Mouse (Mus musculus) heart, postnatal 0 days (tissue): Measurements from ENCODE around the gene Eef2k. TPM values are rescaled to one million over a fixed set of nuclear protein-coding genes. Genes with fewer than 3 reads are reported as not detected.
A peak's percentile ranks its signal among the peaks of the same experiment; 100 is the strongest.

Experiments used
- ATAC-seq: fragments of 200-750 bp; cut with Nextera tagmentation; 2 replicates; pipeline ENCODE4 v1.8.0; 2017; ENCODE audit warnings: low read depth, moderate number of reproducible peaks, moderate library complexity; ENCODE audit not compliant: insufficient read depth
- DNase-seq: peaks from one replicate; pipeline ENCODE4 v3.0.0-alpha.2; 2016; ENCODE audit warnings: low spot score
- H3K27ac ChIP-seq: fragments of 300-500 bp; sonication (generic); 2 replicates; pipeline ENCODE4 v1.5.1; 2014; ENCODE audit warnings: low read depth, mild to moderate bottlenecking
- H3K27me3 ChIP-seq: fragments of 300-500 bp; sonication (generic); 2 replicates; pipeline ENCODE4 v1.6.1; 2014; ENCODE audit warnings: low read length, mixed read lengths; ENCODE audit not compliant: control insufficient read depth, insufficient read depth
- H3K36me3 ChIP-seq: fragments of 300-500 bp; sonication (generic); replicated peaks from 2 replicates; pipeline ENCODE4 v1.6.1; 2014; ENCODE audit warnings: low read length, mixed read lengths; ENCODE audit not compliant: control insufficient read depth, insufficient read depth
- H3K4me1 ChIP-seq: fragments of 300-500 bp; sonication (generic); 2 replicates; pipeline ENCODE4 v1.6.1; 2014; ENCODE audit warnings: antibody characterized with exemption; ENCODE audit not compliant: control insufficient read depth, insufficient read depth
- H3K4me2 ChIP-seq: fragments of 300-500 bp; sonication (generic); 2 replicates; pipeline ENCODE4 v1.6.1; 2014; ENCODE audit warnings: low read depth, mild to moderate bottlenecking, low read length, moderate library complexity
- H3K4me3 ChIP-seq: fragments of 300-500 bp; sonication (generic); 2 replicates; pipeline ENCODE4 v1.5.1; 2014; ENCODE audit warnings: low read depth, low read length
- H3K9ac ChIP-seq: fragments of 300-500 bp; sonication (generic); replicated peaks from 2 replicates; pipeline ENCODE4 v1.6.1; 2014; ENCODE audit warnings: low read depth, low read length, mixed read lengths
- H3K9me3 ChIP-seq: fragments of 300-500 bp; sonication (generic); replicated peaks from 2 replicates; pipeline ENCODE4 v1.6.1; 2016; ENCODE audit warnings: low read length; ENCODE audit not compliant: control insufficient read depth
- CTCF ChIP-seq: IDR thresholded peaks from 2 replicates; pipeline ENCODE4 v1.5.1; 2016; ENCODE audit warnings: antibody characterized with exemption, control low read depth, low read depth
- EP300 ChIP-seq: IDR thresholded peaks from 2 replicates; pipeline ENCODE4 v1.6.1; 2016; ENCODE audit warnings: antibody characterized with exemption, low read depth
- WGBS: fragments of 180-500 bp; shearing (Covaris S2); extraction: QIAGEN DNeasy Blood & Tissue Kit; methylation state at CpG from one replicate; pipeline ENCODE4 v1.1.7; 2014; 5-methylcytosine and 5-hydroxymethylcytosine counted together
- polyA plus RNA-seq: library from polyadenylated mRNA; unstranded; fragments of >200 nt; fragmentation: Nextera tagmentation; extraction: Ambion mirVana; gene quantifications from 2 replicates; pipeline ENCODE4 v1.2.1, GENCODE M21; 2015
- total RNA-seq: library from RNA; depleted of rRNA; stranded (reverse); fragments of >200 nt; gene quantifications from 2 replicates; pipeline ENCODE4 v1.2.3, GENCODE M21; 2014; ENCODE audit warnings: low replicate concordance

Gene Eef2k
- total and polyA plus RNA-seq, 2 experiments from 2014 or later = 23.6 to 31.9 TPM

DNA sequence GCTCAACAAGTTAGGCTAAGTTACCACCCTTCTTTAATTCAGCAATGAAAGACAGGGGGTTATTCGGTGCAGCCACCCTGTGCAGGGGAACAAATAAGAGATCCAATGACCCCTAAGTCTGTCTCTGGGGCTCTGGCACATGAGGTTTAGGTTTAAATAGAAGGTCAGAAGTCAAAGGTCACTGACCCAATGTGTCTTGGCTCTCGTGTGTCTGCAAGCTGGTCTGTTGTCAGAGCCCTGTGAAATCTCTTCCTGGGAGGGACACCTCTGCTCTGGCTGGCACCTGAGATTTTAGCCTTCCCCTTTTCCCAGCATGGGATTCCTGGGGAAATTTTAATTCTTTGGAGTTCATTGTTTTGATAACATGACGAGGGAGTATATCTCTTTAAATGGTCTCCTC lies 19.6 kb downstream of the Eef2k start:
- Histone ChIP-seq H3K27me3 (no peaks in the 10 kb centered on the region), H3K4me1 (peaks cover 54% of the 10 kb centered on the region), H3K4me3 (no peak overlapping the region), H3K27ac (0 out of 2 replicates have a peak overlapping the region, but pooled peaks have one; percentile 89), H3K4me2 (no peak overlapping the region), H3K36me3 (peaks cover 18% of the 10 kb centered on the region), H3K9me3 (no peaks in the 10 kb centered on the region), H3K9ac (no peak overlapping the region)
- WGBS = 43% methylated on average over 3 of the region's 3 CpGs
- ATAC-seq = no peak
- TF ChIP-seq CTCF = no peak
- no peak for TF ChIP-seq EP300
- DNase-seq = no peak

DNA sequence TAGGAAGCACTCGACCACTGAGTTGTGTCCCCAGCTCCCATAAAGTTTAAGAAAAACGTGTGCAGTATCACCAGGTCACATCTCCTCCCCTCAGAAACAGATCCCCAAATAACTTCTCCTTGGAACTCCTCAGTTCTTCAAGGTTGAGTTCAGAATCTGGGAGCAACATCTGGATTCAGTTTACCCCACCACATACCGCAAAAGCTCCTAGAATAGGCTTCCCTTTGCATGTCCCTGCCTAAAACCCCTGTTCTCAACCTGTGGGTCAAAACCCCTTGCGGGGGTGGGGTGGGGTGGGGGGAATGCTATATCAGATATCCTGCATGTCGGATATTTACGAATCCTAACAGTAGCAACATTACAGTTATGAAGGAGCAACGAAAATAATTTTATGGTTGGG lies 20.0 kb downstream of the Eef2k start:
- no peak overlapping the region for H3K9ac ChIP-seq
- 72% methylated on average over 7 of the region's 7 CpGs for WGBS

DNA sequence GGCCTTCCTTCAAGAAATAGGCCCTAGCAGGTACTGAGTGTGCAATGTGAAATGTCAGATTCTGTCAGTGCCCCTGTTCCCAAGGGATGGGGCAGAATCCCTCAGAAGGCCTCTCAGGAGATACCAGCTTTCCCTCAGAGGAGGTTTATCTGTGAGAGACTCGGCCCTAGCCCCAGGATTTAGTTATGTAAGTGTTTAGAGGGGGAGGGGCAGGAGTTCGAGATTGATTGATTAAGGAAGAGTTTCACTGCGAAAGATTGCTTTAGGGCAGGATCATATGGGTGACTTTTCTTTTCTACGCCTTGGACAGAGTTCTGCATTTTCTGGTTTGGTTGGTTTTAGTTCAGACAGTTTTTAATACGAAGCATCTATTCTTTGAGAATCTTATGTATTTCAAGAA lies 20.8 kb downstream of the Eef2k start:
- H3K9me3 ChIP-seq = no peaks in the 10 kb centered on the region
- DNase-seq (no peak), ATAC-seq (no peak)
- H3K27me3 ChIP-seq = no peaks in the 10 kb centered on the region
- H3K9ac ChIP-seq = no peak overlapping the region
- H3K4me1 ChIP-seq = peaks cover 54% of the 10 kb centered on the region
- peak overlapping the region; percentile 89 for H3K27ac ChIP-seq
- WGBS = 67% methylated on average over 5 of the region's 5 CpGs
- H3K4me3 ChIP-seq = no peak overlapping the region
- H3K4me2 ChIP-seq = no peak overlapping the region
- H3K36me3 ChIP-seq = peaks cover 12% of the 10 kb centered on the region
- TF ChIP-seq EP300 = no peak
- TF ChIP-seq CTCF = no peak

More for the DNA sequence above, 20.0 kb downstream of the Eef2k start:
- ATAC-seq (no peak), DNase-seq (no peak)
- H3K9me3 ChIP-seq = no peaks in the 10 kb centered on the region
- no peak overlapping the region for H3K4me2 ChIP-seq
- H3K27ac ChIP-seq = 0 out of 2 replicates have a peak overlapping the region, but pooled peaks have one; percentile 89
- H3K4me3 ChIP-seq = no peak overlapping the region
- no peaks in the 10 kb centered on the region for H3K27me3 ChIP-seq
- H3K36me3 ChIP-seq = peaks cover 18% of the 10 kb centered on the region
- H3K4me1 ChIP-seq = peaks cover 54% of the 10 kb centered on the region
- TF ChIP-seq EP300 = no peak
- no peak for TF ChIP-seq CTCF

DNA sequence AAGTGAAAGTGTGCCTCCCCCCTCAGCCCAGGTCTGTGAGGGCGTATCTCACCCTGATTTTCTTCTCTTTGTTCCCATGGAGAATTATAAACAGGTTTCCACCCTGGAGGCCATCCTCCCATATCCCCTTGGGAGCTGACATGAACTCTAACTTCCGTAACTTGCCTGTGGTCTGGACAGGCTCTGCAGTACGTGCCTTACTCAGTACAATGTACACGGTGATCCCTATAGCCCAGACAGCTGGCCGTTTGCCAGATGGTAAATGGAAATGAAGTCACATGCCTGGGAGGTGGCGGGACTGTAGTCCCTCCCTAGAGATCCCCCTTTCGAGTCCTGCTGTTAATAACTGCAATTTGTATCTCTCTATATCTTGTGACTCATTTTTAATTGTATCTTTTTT lies 22.5 kb downstream of the Eef2k start:
- H3K36me3 ChIP-seq = no peaks in the 10 kb centered on the region
- no peak overlapping the region for H3K4me3 ChIP-seq
- H3K4me2 ChIP-seq = peak overlapping the region; percentile 38
- H3K9me3 ChIP-seq = no peaks in the 10 kb centered on the region
- no peak overlapping the region for H3K9ac ChIP-seq
- DNase-seq (peak; percentile 71), ATAC-seq (peak; percentile 80)
- no peak for TF ChIP-seq CTCF
- TF ChIP-seq EP300 = peak; percentile 59; the same call in 1 of the 2 replicates
- H3K4me1 ChIP-seq = peaks cover 66% of the 10 kb centered on the region
- WGBS = 6% methylated on average over 7 of the region's 7 CpGs
- peak overlapping the region; percentile 89 for H3K27ac ChIP-seq
- H3K27me3 ChIP-seq = no peaks in the 10 kb centered on the region

DNA sequence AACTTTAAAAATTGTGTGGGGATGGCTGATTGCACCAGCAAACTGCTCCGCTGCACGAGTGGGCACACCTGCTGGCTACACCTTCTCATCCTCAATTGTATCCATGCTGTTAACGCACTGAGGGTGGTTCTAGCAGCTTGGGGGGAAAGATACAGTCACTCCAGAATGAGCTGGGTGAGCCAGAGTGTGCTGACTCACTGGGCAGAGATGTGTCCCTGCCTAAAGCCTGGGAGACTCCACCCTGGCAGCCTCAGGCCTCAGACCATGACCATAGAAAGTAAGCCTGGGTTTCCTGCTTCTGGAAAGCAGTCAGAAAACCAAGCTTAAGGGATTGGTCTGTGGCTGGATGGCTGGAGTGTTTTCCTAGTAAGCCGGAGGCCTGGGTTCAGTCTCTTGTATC lies 23.2 kb downstream of the Eef2k start:
- ATAC-seq = peak; percentile 71
- TF ChIP-seq CTCF = no peak
- no peak for TF ChIP-seq EP300
- peak; percentile 64 for DNase-seq
- Histone ChIP-seq H3K9ac (no peak overlapping the region; the same call in 1 of the 2 replicates), H3K4me1 (peaks cover 72% of the 10 kb centered on the region), H3K27ac (peak overlapping the region; percentile 89), H3K4me3 (no peak overlapping the region), H3K36me3 (no peaks in the 10 kb centered on the region), H3K9me3 (no peaks in the 10 kb centered on the region), H3K4me2 (no peak overlapping the region), H3K27me3 (no peaks in the 10 kb centered on the region)
- 37% methylated on average over 4 of the region's 4 CpGs for WGBS

DNA sequence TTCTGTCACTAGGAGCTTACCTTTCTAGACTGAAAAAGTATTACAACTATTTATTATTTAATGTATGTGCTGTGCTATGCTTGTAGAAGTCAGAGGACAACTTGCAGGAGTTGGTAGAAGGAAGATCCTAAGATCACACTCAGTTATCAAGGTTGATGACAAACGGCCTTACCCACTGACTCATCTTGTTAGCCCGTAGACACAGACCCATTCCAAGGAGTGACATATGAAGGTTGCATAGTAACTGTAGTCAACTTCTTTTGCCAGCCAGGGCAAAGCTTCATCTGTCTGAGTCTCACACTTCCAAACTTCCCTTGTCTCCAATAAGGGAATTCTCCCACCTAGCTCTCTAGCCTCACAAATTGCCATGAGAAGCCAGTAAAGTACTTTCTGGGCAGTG lies 24.1 kb downstream of the Eef2k start:
- Histone ChIP-seq H3K27ac (peak overlapping the region; percentile 89), H3K9me3 (no peaks in the 10 kb centered on the region), H3K27me3 (no peaks in the 10 kb centered on the region), H3K36me3 (no peaks in the 10 kb centered on the region), H3K4me1 (peaks cover 66% of the 10 kb centered on the region), H3K9ac (no peak overlapping the region), H3K4me2 (no peak overlapping the region), H3K4me3 (no peak overlapping the region)
- WGBS = 48% methylated on average over 2 of the region's 2 CpGs
- TF ChIP-seq CTCF = no peak
- no peak for TF ChIP-seq EP300
- no peak for ATAC-seq
- no peak for DNase-seq
